Mouse (Mus musculus): ENCODE data around the gene Ak4. TPM values are rescaled to one million over a fixed set of nuclear protein-coding genes. Genes with fewer than 3 reads are reported as not detected.

The Ak4 gene
- polyA plus RNA-seq, 1 experiment from 2014 or later, result 1.3 TPM

- no peak for DNase-seq (ENCODE audit: low spot score)
Observed at GRCm38 (mm10) chr4:101457176-101457575, 38.1 kb downstream of the Ak4 start.

- DNase-seq (ENCODE audit: low spot score), result peak; percentile 43
Observed at GRCm38 (mm10) chr4:101458341-101458740, 39.3 kb downstream of the Ak4 start.

GRCm38 (mm10) chr4:101459358-101459757 lies 40.3 kb downstream of the Ak4 start:
- DNase-seq (ENCODE audit: low spot score), result no peak

GRCm38 (mm10) chr4:101460114-101460513 lies 41.0 kb downstream of the Ak4 start:
- no peak for DNase-seq (ENCODE audit: low spot score)

GRCm38 (mm10) chr4:101462065-101462464 lies 43.0 kb downstream of the Ak4 start:
- DNase-seq (ENCODE audit: low spot score), result no peak

GRCm38 (mm10) chr4:101466264-101466663 lies 47.2 kb downstream of the Ak4 start:
- peak; percentile 10 for DNase-seq (ENCODE audit: low spot score)

GRCm38 (mm10) chr4:101469242-101469641 lies 50.2 kb downstream of the Ak4 start:
- DNase-seq (ENCODE audit: low spot score), result no peak

GRCm38 (mm10) chr4:101470543-101470942 lies 51.5 kb downstream of the Ak4 start:
- DNase-seq (ENCODE audit: low spot score), result peak; percentile 50

GRCm38 (mm10) chr4:101472767-101473166 lies 53.7 kb downstream of the Ak4 start:
- DNase-seq (ENCODE audit: low spot score), result no peak

GRCm38 (mm10) chr4:101490320-101490917 lies 71.3 kb downstream of the Ak4 start:
- DNase-seq (ENCODE audit: low spot score), result no peak

- no peak for DNase-seq (ENCODE audit: low spot score)
Observed at GRCm38 (mm10) chr4:101491704-101492103, 72.6 kb downstream of the Ak4 start.

- DNase-seq (ENCODE audit: low spot score), result no peak
Observed at GRCm38 (mm10) chr4:101493611-101494197, 74.6 kb downstream of the Ak4 start.

GRCm38 (mm10) chr4:101496188-101496533 lies 77.1 kb downstream of the Ak4 start:
- DNase-seq (ENCODE audit: low spot score), result no peak

- peak; percentile 44 for DNase-seq (ENCODE audit: low spot score)
Observed at GRCm38 (mm10) chr4:101496534-101497237, 77.6 kb downstream of the Ak4 start, which contains the start of gene Dnajc6. Gene Dnajc6 (plus strand): TSS chr4:101496648.

- peak; percentile 21 for DNase-seq (ENCODE audit: low spot score)
Observed at GRCm38 (mm10) chr4:101497336-101497735, 78.3 kb downstream of the Ak4 start.

- no peak for DNase-seq (ENCODE audit: low spot score)
Observed at GRCm38 (mm10) chr4:101504470-101505007, 85.5 kb downstream of the Ak4 start.

GRCm38 (mm10) chr4:101505966-101506365 lies 86.9 kb downstream of the Ak4 start:
- DNase-seq (ENCODE audit: low spot score), result no peak

GRCm38 (mm10) chr4:101506372-101506771 lies 87.3 kb downstream of the Ak4 start:
- no peak for DNase-seq (ENCODE audit: low spot score)

- DNase-seq (ENCODE audit: low spot score), result peak; percentile 77
Observed at GRCm38 (mm10) chr4:101507571-101508422, 88.7 kb downstream of the Ak4 start.

- DNase-seq (ENCODE audit: low spot score), result no peak
Observed at GRCm38 (mm10) chr4:101508431-101508830, 89.4 kb downstream of the Ak4 start.

- peak; percentile 76 for DNase-seq (ENCODE audit: low spot score)
Observed at GRCm38 (mm10) chr4:101508851-101509577, 89.9 kb downstream of the Ak4 start.

Measured in thymus, postnatal 0 days (tissue).